Mouse (Mus musculus): ENCODE results near the gene Ccdc134.

- TF ChIP-seq CTCF (IDR thresholded peaks at IDR 0.05; ENCODE audit: control insufficient read depth, insufficient read depth, low read length) (peak; percentile 69), POLR2A (IDR thresholded peaks at IDR 0.05; ENCODE audit: borderline replicate concordance, control insufficient read depth, low read depth, low read length) (no peak)
Observed at GRCm38 (mm10) chr15:82106953-82107555, 20.7 kb upstream of the Ccdc134 start.

All from bone marrow, adult 2 months (tissue).